Mouse (Mus musculus) embryonic stem cell, embryonic (primary cell): ENCODE data around the gene Crybg2.

ENCODE experiments used
- CTCF ChIA-PET, 4 experiments: fragments of 300-600 bp in 2 of 4; fragments of 350-600 bp in 2 of 4; sonication (Branson Sonifier 250); formaldehyde crosslinking; loops; one replicate each; lab custom pipeline; 2022; ENCODE audit warnings: inconsistent platforms in 2 of 4; lab: Charles Lee
- POLR2A ChIA-PET, 4 experiments: fragments of 300-600 bp in 2 of 4; fragments of 350-600 bp in 2 of 4; sonication (Branson Sonifier 250); formaldehyde crosslinking; loops; one replicate each; lab custom pipeline; 2022; ENCODE audit warnings: antibody characterized with exemption in 4 of 4, inconsistent platforms in 1 of 4; lab: Charles Lee

Crybg2 gene

GRCm38 (mm10) chr4:134127793-134128192 is 67.2 kb downstream of the Crybg2 start:
- ChIA-PET POLR2A (interaction anchor here (0.5 to 20.3 kb wide), 24 partner anchors 9 to 1638 kb away, joined by 3 to 285 read pairs (median 6); partner anchors contain the start of genes Pdik1l (in 2 of the 4), Ubxn11 (in 2 of the 4) and Cep85 (in 1 of the 4)), CTCF (interaction anchor here in 2 of 4 experiments (1.2 to 5.5 kb wide), 11 partner anchors 9 to 141 kb away, joined by 3 to 26 read pairs (median 8); partner anchors contain the start of gene Cep85 (in 1 of the 2))

GRCm38 (mm10) chr4:134128221-134128982 is 67.8 kb downstream of the Crybg2 start, which contains the start of gene Sh3bgrl3:
Gene Sh3bgrl3 (minus strand): TSS chr4:134128789.
- ChIA-PET POLR2A (interaction anchor here in 3 of 4 experiments (0.5 to 20.3 kb wide), 59 partner anchors 8 to 1638 kb away, joined by 3 to 285 read pairs (median 4); partner anchors contain the start of genes Ubxn11 (in 3 of the 3), Cep85 (in 2 of the 3), Pdik1l (in 2 of the 3) and Cd52 (in 1 of the 3)), CTCF (interaction anchor here (0.6 to 5.5 kb wide), 29 partner anchors 8 to 1712 kb away, joined by 3 to 26 read pairs (median 4); partner anchors contain the start of genes Cep85 (in 1 of the 4) and Rps6ka1 (in 1 of the 4))

GRCm38 (mm10) chr4:134128983-134129362 is 68.4 kb downstream of the Crybg2 start:
- ChIA-PET POLR2A (interaction anchor here in 3 of 4 experiments (0.6 to 20.3 kb wide), 53 partner anchors 9 to 1534 kb away, joined by 3 to 285 read pairs (median 4); partner anchors contain the start of genes Ubxn11 (in 3 of the 3), Cep85 (in 2 of the 3), Pdik1l (in 2 of the 3) and Cd52 (in 1 of the 3)), CTCF (interaction anchor here (0.6 to 5.5 kb wide), 28 partner anchors 9 to 1712 kb away, joined by 3 to 26 read pairs (median 4); partner anchors contain the start of genes Cep85 (in 1 of the 4) and Rps6ka1 (in 1 of the 4))

GRCm38 (mm10) chr4:134129482-134129881 is 68.9 kb downstream of the Crybg2 start:
- CTCF ChIA-PET: interaction anchor here in 3 of 4 experiments (0.5 to 5.5 kb wide), 14 partner anchors 9 to 289 kb away, joined by 3 to 26 read pairs (median 5); partner anchors contain the start of gene Cep85 (in 1 of the 3)
- POLR2A ChIA-PET: interaction anchor here in 3 of 4 experiments (0.6 to 20.3 kb wide), 27 partner anchors 9 to 782 kb away, joined by 3 to 285 read pairs (median 4); partner anchors contain the start of genes Cep85 (in 2 of the 3), Pdik1l (in 2 of the 3), Ubxn11 (in 2 of the 3) and Cd52 (in 1 of the 3)

- ChIA-PET POLR2A (interaction anchor here in 2 of 4 experiments (0.6 to 20.3 kb wide), 5 partner anchors 9 to 111 kb away, joined by 3 to 285 read pairs (median 5); partner anchors contain the start of genes Cd52 (in 1 of the 2) and Ubxn11 (in 1 of the 2)), CTCF (interaction anchor here in 3 of 4 experiments (0.5 to 1.9 kb wide), 5 partner anchors 8 to 1424 kb away, joined by 3 to 11 read pairs (median 6); no protein-coding TSS in a partner anchor)
These were observed 71.5 kb downstream of the Crybg2 start for GRCm38 (mm10) chr4:134132117-134132516.

GRCm38 (mm10) chr4:134132519-134133095 is 72.0 kb downstream of the Crybg2 start:
- ChIA-PET CTCF (interaction anchor here in 3 of 4 experiments (0.5 to 1.9 kb wide), 8 partner anchors 9 to 1425 kb away, joined by 3 to 11 read pairs (median 4); no protein-coding TSS in a partner anchor), POLR2A (interaction anchor here in 2 of 4 experiments (0.5 to 20.3 kb wide), 7 partner anchors 10 to 210 kb away, joined by 3 to 285 read pairs (median 4); partner anchors contain the start of genes Cd52 (in 1 of the 2) and Ubxn11 (in 1 of the 2))

GRCm38 (mm10) chr4:134136280-134136926 is 75.8 kb downstream of the Crybg2 start:
- ChIA-PET CTCF (interaction anchor here in 2 of 4 experiments (0.8 to 1.6 kb wide), 2 partner anchors 13 to 119 kb away, joined by 5 read pairs; no protein-coding TSS in a partner anchor), POLR2A (interaction anchor here in 3 of 4 experiments (0.6 to 4.0 kb wide), 5 partner anchors 7 to 249 kb away, joined by 3 to 17 read pairs (median 5); partner anchors contain the start of genes Rps6ka1 (in 1 of the 3) and Sh3bgrl3 (in 1 of the 3))

GRCm38 (mm10) chr4:134138857-134139256 is 78.2 kb downstream of the Crybg2 start:
- POLR2A ChIA-PET: interaction anchor here in 3 of 4 experiments (0.6 to 4.0 kb wide), 11 partner anchors 10 to 204 kb away, joined by 3 to 20 read pairs (median 3); partner anchors contain the start of genes Sh3bgrl3 (in 2 of the 3), Slc30a2 (in 1 of the 3) and Trim63 (in 1 of the 3)
- CTCF ChIA-PET: interaction anchor here in 3 of 4 experiments (0.6 to 1.8 kb wide), 7 partner anchors 9 to 103 kb away, joined by 3 to 6 read pairs (median 4); partner anchors contain the start of gene Sh3bgrl3 (in 1 of the 3)
